Mouse (Mus musculus) spleen, adult 12 weeks (tissue): ENCODE results near the gene Nck1.
A peak's percentile ranks its signal among the peaks of the same experiment; 100 is the strongest.

Source experiments
- DNase-seq: peaks from one replicate; pipeline ENCODE4 v3.0.0; 2022; ENCODE audit warnings: low spot score

Gene Nck1

GRCm38 (mm10) chr9:100470936-100471604, 74.9 kb downstream of the Nck1 start:
- no peak for DNase-seq

GRCm38 (mm10) chr9:100470228-100470627, 75.7 kb downstream of the Nck1 start:
- no peak for DNase-seq

GRCm38 (mm10) chr9:100469681-100470080, 76.3 kb downstream of the Nck1 start:
- no peak for DNase-seq

- DNase-seq = no peak
These were observed 77.8 kb downstream of the Nck1 start for GRCm38 (mm10) chr9:100468151-100468550.

GRCm38 (mm10) chr9:100467653-100468052, 78.3 kb downstream of the Nck1 start:
- no peak for DNase-seq

- no peak for DNase-seq
These were observed 79.2 kb downstream of the Nck1 start for GRCm38 (mm10) chr9:100466743-100467142.

GRCm38 (mm10) chr9:100465988-100466387, 79.9 kb downstream of the Nck1 start:
- no peak for DNase-seq

- DNase-seq = no peak
These were observed 80.6 kb downstream of the Nck1 start for GRCm38 (mm10) chr9:100465380-100465779.

GRCm38 (mm10) chr9:100463771-100464170, 82.2 kb downstream of the Nck1 start:
- no peak for DNase-seq

GRCm38 (mm10) chr9:100462098-100462497, 83.8 kb downstream of the Nck1 start:
- no peak for DNase-seq

GRCm38 (mm10) chr9:100461671-100462070, 84.3 kb downstream of the Nck1 start:
- no peak for DNase-seq

- DNase-seq = peak; percentile 29
These were observed 85.7 kb downstream of the Nck1 start for GRCm38 (mm10) chr9:100460203-100460602.

GRCm38 (mm10) chr9:100457971-100458681, 87.8 kb downstream of the Nck1 start:
- DNase-seq = no peak

- no peak for DNase-seq
These were observed 91.3 kb downstream of the Nck1 start for GRCm38 (mm10) chr9:100454664-100454993.

GRCm38 (mm10) chr9:100453944-100454663, 91.8 kb downstream of the Nck1 start:
- DNase-seq = peak; percentile 29

- no peak for DNase-seq
These were observed 93.5 kb downstream of the Nck1 start for GRCm38 (mm10) chr9:100452432-100452831.

GRCm38 (mm10) chr9:100446059-100446686, 99.8 kb downstream of the Nck1 start:
- DNase-seq = peak; percentile 45
